Mouse (Mus musculus): Measurements from ENCODE around the gene Zfp628. TPM values are rescaled to one million over a fixed set of nuclear protein-coding genes. Genes with fewer than 3 reads are reported as not detected.

The Zfp628 gene
- total RNA-seq, 4 experiments from 2014 or later, result 14.7 to 16.8 (median 15.5) TPM

GRCm38 (mm10) chr7:4917494-4917893 is 2.5 kb downstream of the Zfp628 start:
- no peak for DNase-seq (ENCODE audit: low spot score in 2 of 2)

GRCm38 (mm10) chr7:4918681-4919080 is 3.7 kb downstream of the Zfp628 start:
- no peak for DNase-seq (ENCODE audit: low spot score in 2 of 2)

- DNase-seq (ENCODE audit: low spot score in 2 of 2), result no peak
Measured at GRCm38 (mm10) chr7:4919096-4919495, 4.1 kb downstream of the Zfp628 start.

GRCm38 (mm10) chr7:4919971-4920370 is 5.0 kb downstream of the Zfp628 start:
- DNase-seq (ENCODE audit: low spot score in 2 of 2), result no peak

GRCm38 (mm10) chr7:4920496-4920895 is 5.5 kb downstream of the Zfp628 start:
- DNase-seq (ENCODE audit: low spot score in 2 of 2), result no peak

GRCm38 (mm10) chr7:4920976-4921823 is 6.2 kb downstream of the Zfp628 start:
- DNase-seq (ENCODE audit: low spot score in 2 of 2), result no peak

- DNase-seq (ENCODE audit: low spot score in 2 of 2), result no peak
Measured at GRCm38 (mm10) chr7:4921824-4922482, 6.9 kb downstream of the Zfp628 start, which contains the start of gene Nat14. Gene Nat14, plus strand, starts transcription at chr7:4922028.

GRCm38 (mm10) chr7:4922508-4922907 is 7.5 kb downstream of the Zfp628 start:
- peak; percentile 78 to 90 for DNase-seq (ENCODE audit: low spot score in 2 of 2)

- peak; percentile 69 to 78 for DNase-seq (ENCODE audit: low spot score in 2 of 2)
Measured at GRCm38 (mm10) chr7:4922931-4923565, 8.0 kb downstream of the Zfp628 start.

GRCm38 (mm10) chr7:4923586-4924364 is 8.8 kb downstream of the Zfp628 start:
- DNase-seq (ENCODE audit: low spot score in 2 of 2), result peak in 1 of 2 experiments; percentile 54

GRCm38 (mm10) chr7:4924483-4924882 is 9.5 kb downstream of the Zfp628 start:
- DNase-seq (ENCODE audit: low spot score in 2 of 2), result no peak

GRCm38 (mm10) chr7:4924891-4925301 is 9.9 kb downstream of the Zfp628 start:
- no peak for DNase-seq (ENCODE audit: low spot score in 2 of 2)

- no peak for DNase-seq (ENCODE audit: low spot score in 2 of 2)
Measured at GRCm38 (mm10) chr7:4925441-4926381, 10.7 kb downstream of the Zfp628 start, which contains the start of gene Ssc5d. Gene Ssc5d, plus strand, starts transcription at chr7:4925785.

GRCm38 (mm10) chr7:4926849-4927248 is 11.8 kb downstream of the Zfp628 start:
- DNase-seq (ENCODE audit: low spot score in 2 of 2), result no peak

- DNase-seq (ENCODE audit: low spot score in 2 of 2), result no peak
Measured at GRCm38 (mm10) chr7:4927711-4928110, 12.7 kb downstream of the Zfp628 start.

- DNase-seq (ENCODE audit: low spot score in 2 of 2), result no peak
Measured at GRCm38 (mm10) chr7:4928323-4928722, 13.3 kb downstream of the Zfp628 start.

- DNase-seq (ENCODE audit: low spot score in 2 of 2), result no peak
Measured at GRCm38 (mm10) chr7:4933103-4933502, 18.1 kb downstream of the Zfp628 start.

GRCm38 (mm10) chr7:4934160-4934914 is 19.3 kb downstream of the Zfp628 start:
- DNase-seq (ENCODE audit: low spot score in 2 of 2), result no peak

- DNase-seq (ENCODE audit: low spot score in 2 of 2), result no peak
Measured at GRCm38 (mm10) chr7:4936832-4937231, 21.8 kb downstream of the Zfp628 start.

Data from left cerebral cortex, adult 8-10 months (tissue).